Mouse (Mus musculus): ENCODE measurements around the gene Ell.

DNA sequence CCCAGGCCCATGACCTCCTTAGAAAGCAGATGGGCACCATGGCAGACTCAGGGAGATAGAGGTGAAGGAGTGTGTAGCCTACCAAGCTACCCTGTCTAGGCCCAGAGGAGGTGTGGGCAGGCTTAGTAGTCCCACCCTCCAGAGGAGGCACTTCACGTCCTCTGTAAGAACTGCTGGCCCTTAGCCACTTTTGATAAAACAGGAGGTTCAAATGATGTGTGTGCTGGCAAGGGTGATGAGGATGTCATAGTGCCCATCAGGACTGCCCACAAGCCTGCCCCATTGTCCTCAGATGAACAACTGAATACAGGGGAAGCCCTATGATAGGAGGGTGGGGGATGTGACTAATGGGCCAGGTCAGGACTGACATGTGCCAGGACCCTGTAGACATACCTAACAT, 13.6 kb downstream of the Ell start:
- TF ChIP-seq CTCF (IDR thresholded peaks at IDR 0.05; ENCODE audit: insufficient read depth, low read length) (no peak), POLR2A (IDR thresholded peaks at IDR 0.05; ENCODE audit: borderline replicate concordance, extremely low read depth, low read depth, low read length) (no peak)
